Mouse (Mus musculus) neutrophil, adult 5-6 weeks (primary cell): ENCODE measurements around the gene Clca3a1. TPM values are rescaled to one million over a fixed set of nuclear protein-coding genes. Genes with fewer than 3 reads are reported as not detected.
A peak's percentile ranks its signal among the peaks of the same experiment; 100 is the strongest.
"Not testable (repeated sequence)": the region's sequence is repeated elsewhere in the genome, so short reads cannot be mapped to it uniquely, and the experiment has no call there.

Source experiments
- ATAC-seq: fragments of 151-379, 151-347 bp; 2 replicates; pipeline ENCODE4 v1.8.0; 2017; ENCODE audit warnings: mild to moderate bottlenecking, moderate TSS enrichment; ENCODE audit not compliant: insufficient number of reproducible peaks, poor library complexity, low FRiP score, severe bottlenecking; ENCODE audit errors: extremely low read depth
- total RNA-seq: library from RNA; stranded (forward); fragments of 200-1000 nt; gene quantifications from 2 replicates; pipeline ENCODE4 v1.2.3, GENCODE M21; 2017

Gene Clca3a1
- total RNA-seq: 0.47 and 0.98 TPM in 2 replicates

GRCm38 (mm10) chr3:144760592-144761309 is at the start of gene Clca3a1:
Gene Clca3a1 (minus strand): TSS chr3:144760977.
- no peak for ATAC-seq

- not testable (repeated sequence) for ATAC-seq
Observed at GRCm38 (mm10) chr3:144808153-144808925, 47.6 kb upstream of the Clca3a1 start.

GRCm38 (mm10) chr3:144806626-144807025 is 45.8 kb upstream of the Clca3a1 start:
- ATAC-seq: not testable (repeated sequence)

- ATAC-seq: no peak
Observed at GRCm38 (mm10) chr3:144801861-144802260, 41.1 kb upstream of the Clca3a1 start.

GRCm38 (mm10) chr3:144785181-144786148 is 24.7 kb upstream of the Clca3a1 start:
- ATAC-seq: no peak

- ATAC-seq: no peak
Observed at GRCm38 (mm10) chr3:144765161-144765560, 4.4 kb upstream of the Clca3a1 start.

- ATAC-seq: no peak
Observed at GRCm38 (mm10) chr3:144761454-144761853, 677 bp upstream of the Clca3a1 start.

- no peak for ATAC-seq
Observed at GRCm38 (mm10) chr3:144759719-144760118, 1.1 kb downstream of the Clca3a1 start.

- ATAC-seq: not testable (repeated sequence)
Observed at GRCm38 (mm10) chr3:144756103-144756502, 4.7 kb downstream of the Clca3a1 start.

GRCm38 (mm10) chr3:144753120-144753519 is 7.7 kb downstream of the Clca3a1 start:
- ATAC-seq: 0 out of 2 replicates have a peak, but pooled peaks have one; percentile 26

GRCm38 (mm10) chr3:144749062-144749963 is 11.5 kb downstream of the Clca3a1 start:
- not testable (repeated sequence) for ATAC-seq

GRCm38 (mm10) chr3:144747706-144748105 is 13.1 kb downstream of the Clca3a1 start:
- ATAC-seq: not testable (repeated sequence)

GRCm38 (mm10) chr3:144738396-144738795 is 22.4 kb downstream of the Clca3a1 start:
- not testable (repeated sequence) for ATAC-seq

GRCm38 (mm10) chr3:144736831-144737230 is 23.9 kb downstream of the Clca3a1 start:
- ATAC-seq: no peak

- ATAC-seq: no peak
Observed at GRCm38 (mm10) chr3:144723455-144723854, 37.3 kb downstream of the Clca3a1 start.

GRCm38 (mm10) chr3:144722566-144722965 is 38.2 kb downstream of the Clca3a1 start:
- ATAC-seq: not testable (repeated sequence)

- ATAC-seq: no peak
Observed at GRCm38 (mm10) chr3:144721860-144722256, 38.9 kb downstream of the Clca3a1 start.
